Mouse (Mus musculus) bone marrow macrophage, adult 2 months (primary cell): ENCODE measurements around the gene Slc16a2. TPM values are rescaled to one million over a fixed set of nuclear protein-coding genes. Genes with fewer than 3 reads are reported as not detected.

Experiments used
- H3K27ac ChIP-seq: 2 replicates; pipeline ENCODE4 v1.5.1; 2012; ENCODE audit warnings: low read depth, low read length; ENCODE audit not compliant: insufficient read depth
- H3K4me1 ChIP-seq: 2 replicates; pipeline ENCODE4 v1.6.1; 2012; ENCODE audit warnings: low read length; ENCODE audit not compliant: control insufficient read depth, insufficient read depth
- H3K4me3 ChIP-seq: 2 replicates; pipeline ENCODE4 v1.5.1; 2012; ENCODE audit warnings: mild to moderate bottlenecking, low read length, moderate library complexity; ENCODE audit not compliant: insufficient read depth
- CTCF ChIP-seq: IDR thresholded peaks from 2 replicates; pipeline ENCODE4 v1.5.1; 2012; ENCODE audit warnings: low read depth, mild to moderate bottlenecking, low read length, moderate library complexity
- POLR2A ChIP-seq: IDR thresholded peaks from 2 replicates; pipeline ENCODE4 v1.6.1; 2012; ENCODE audit warnings: mild to moderate bottlenecking, low read depth, low read length, borderline replicate concordance
- polyA plus RNA-seq: library from polyadenylated mRNA; stranded (reverse); fragments of >200 nt; gene quantifications from 2 replicates; pipeline ENCODE4 v1.2.4, GENCODE M21; 2012; ENCODE audit not compliant: missing spikeins, insufficient read depth, insufficient read length

The Slc16a2 gene
- polyA plus RNA-seq, result not detected in 2 replicates

DNA sequence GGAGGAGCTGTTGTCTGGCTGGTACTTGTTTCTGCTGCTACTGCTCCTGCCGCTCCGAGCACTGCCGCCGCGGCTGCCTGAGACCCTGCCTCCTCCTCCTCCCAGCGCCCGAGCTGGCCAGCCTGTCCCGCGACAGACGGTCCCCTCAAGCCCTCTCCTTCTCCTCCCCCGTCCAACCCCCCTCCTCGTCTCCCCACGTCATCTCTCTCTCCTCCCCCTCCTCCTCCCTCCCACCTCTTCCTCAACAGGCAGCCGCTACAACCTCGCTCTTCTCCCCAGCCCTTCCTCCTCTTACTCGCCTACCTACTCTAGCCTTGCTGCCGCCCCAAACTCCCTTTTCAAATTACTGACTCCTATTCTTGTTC lies at the start of gene Slc16a2:
Gene Slc16a2 (minus strand): TSS at position 152 of the 365 bp plus-strand sequence.
- Histone ChIP-seq H3K27ac (no peak within 1 kb of the TSS), H3K4me1 (no peaks in the 10 kb centered on the region), H3K4me3 (peak within 1 kb of the TSS; percentile 35)
- TF ChIP-seq POLR2A (no peak), CTCF (no peak)

DNA sequence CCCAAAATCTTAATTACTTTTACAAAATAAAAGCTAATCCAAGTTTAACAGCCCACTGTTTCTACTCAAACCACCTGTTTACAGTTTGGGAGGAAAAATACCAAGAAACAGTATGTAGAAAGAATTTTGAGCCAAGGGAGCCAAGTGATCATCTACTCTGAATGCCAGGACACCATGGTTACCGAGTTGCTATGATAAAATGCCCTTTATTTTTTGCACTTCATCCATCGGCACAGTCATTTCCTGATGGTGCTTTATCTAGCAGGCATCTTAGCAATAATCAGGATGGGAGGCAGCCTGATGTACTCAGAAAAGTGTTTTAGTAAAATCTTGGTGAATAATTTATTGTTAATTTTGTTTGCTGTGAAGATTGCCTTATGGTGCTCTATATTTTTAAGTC lies 41.7 kb upstream of the Slc16a2 start:
- no peak for TF ChIP-seq CTCF
- TF ChIP-seq POLR2A, result no peak
- no peaks in the 10 kb centered on the region for H3K4me1 ChIP-seq
- H3K27ac ChIP-seq, result no peak overlapping the region
- no peak overlapping the region for H3K4me3 ChIP-seq

DNA sequence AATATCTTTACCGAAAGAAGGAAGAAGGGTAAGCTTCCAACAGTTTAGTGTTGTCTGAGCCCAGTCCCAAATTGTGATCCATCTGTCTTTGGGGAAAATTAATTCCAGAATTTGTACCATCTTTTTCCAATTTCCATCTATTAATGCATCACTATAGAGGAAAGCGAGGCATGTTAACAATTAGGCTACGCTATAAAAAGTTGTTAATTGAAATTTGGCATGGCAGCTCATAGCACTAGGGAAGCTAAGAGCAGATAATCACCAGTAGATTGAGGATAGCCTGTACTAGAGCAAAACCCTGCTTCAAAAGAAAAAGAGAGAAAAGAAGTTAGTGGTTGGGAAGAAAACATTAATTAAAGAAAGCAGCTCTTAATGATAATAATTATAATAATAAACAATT lies 41.1 kb upstream of the Slc16a2 start:
- TF ChIP-seq POLR2A (no peak), CTCF (no peak)
- no peak overlapping the region for H3K27ac ChIP-seq
- H3K4me1 ChIP-seq, result no peaks in the 10 kb centered on the region
- H3K4me3 ChIP-seq, result no peak overlapping the region

DNA sequence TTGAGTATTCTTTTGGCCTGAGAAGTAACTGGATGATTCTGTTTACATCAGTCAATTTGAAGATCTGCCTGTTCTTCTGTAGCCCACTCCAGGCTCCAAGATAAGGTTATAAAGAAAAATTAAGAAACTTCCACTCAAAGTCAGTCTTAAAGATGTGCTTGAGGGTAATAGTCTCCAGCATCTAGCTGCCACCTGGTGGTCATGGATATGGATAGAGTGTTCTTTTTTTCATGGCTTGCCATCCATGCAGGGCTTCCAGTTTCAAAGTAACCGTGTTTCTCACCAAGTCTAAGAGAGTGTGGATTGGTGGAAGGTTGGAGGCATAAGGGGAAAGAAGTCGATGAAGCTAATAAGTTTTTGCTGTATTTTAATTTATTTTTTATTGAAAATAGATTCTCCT lies 23.5 kb upstream of the Slc16a2 start:
- TF ChIP-seq CTCF (no peak), POLR2A (no peak)
- H3K4me3 ChIP-seq, result no peak overlapping the region
- H3K27ac ChIP-seq, result no peak overlapping the region
- H3K4me1 ChIP-seq, result no peaks in the 10 kb centered on the region

DNA sequence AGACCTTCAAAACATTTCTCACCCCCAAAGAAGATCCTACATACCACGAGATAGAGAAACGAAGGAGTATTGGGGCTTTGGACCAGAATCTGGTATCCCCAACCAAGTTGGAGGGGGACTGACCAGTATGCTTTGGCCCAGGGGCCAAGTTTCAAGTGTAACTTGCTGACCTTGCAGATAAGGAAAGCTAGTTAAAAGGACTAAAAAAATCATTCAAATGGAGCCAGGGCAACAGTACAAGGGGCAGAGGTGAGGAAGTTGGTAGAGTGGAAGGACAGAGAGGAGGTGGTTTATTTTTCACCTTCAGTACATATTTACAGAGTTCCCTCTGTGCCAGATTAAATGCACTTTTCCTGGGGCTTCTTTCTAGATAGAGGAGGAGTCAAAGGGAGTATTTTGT lies 7.1 kb upstream of the Slc16a2 start:
- Histone ChIP-seq H3K27ac (no peak overlapping the region), H3K4me3 (no peak overlapping the region), H3K4me1 (no peaks in the 10 kb centered on the region)
- no peak for TF ChIP-seq POLR2A
- TF ChIP-seq CTCF, result no peak

DNA sequence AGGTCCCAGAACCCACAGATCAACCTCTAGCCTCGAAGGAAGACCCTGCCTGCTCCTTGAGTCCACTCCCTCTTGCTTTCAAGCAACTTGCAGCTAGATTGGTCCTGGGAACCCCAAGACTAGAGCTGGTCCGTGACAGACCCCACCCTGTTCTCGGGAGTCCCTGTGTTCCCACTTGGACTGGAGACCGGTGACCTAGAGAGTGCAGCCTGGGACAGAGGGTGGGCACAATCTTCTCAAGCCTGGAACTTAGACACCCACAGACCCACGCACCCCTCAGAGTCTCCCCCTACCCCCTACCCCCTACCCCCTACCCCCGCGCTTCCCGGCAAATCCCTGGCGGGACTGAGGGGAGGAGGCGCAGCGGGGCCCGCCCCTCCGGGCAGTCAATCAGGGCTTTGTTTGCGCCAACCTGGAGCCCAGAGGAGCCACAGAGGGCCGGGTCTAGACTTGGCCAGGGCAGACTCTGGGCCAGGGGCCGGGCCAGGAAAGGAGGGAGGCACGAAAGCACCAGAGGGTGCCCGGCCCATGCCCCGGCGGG lies 558 bp upstream of the Slc16a2 start:
- Histone ChIP-seq H3K27ac (no peak overlapping the region), H3K4me3 (peak overlapping the region; percentile 35; the same call in 1 of the 2 replicates), H3K4me1 (no peaks in the 10 kb centered on the region)
- TF ChIP-seq POLR2A, result no peak
- TF ChIP-seq CTCF, result no peak

DNA sequence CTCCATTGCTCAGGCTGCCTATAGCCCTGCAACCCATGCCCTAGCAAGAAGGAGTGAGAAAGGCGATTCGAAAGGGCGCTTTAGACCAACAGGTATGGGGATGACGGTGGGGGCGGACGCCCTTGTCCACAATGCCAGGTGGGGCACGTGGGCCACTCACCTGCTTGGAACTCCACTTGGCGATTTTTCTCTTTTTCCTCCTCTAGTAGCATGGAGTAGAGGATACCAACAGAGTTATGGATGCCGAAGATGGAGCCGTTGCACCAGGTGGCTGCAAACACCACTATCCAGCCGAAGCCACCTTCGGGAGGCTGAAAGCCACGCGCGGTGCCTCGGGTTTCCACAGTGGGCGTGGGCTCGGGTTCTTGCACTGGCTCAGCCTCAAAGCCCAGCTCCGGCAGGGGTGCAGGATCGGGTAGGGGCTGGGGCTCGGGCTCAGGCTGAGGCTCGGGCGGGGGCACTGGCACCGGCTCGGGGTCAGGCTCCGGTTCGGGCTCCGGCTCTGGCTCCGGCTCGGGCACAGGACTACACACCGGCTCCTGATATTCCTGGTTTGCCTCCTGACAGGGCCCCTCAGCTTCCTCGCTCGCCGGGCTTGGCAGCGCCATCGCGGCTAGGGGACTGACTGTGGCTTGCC lies 470 bp downstream of the Slc16a2 start:
- H3K4me1 ChIP-seq, result no peaks in the 10 kb centered on the region
- H3K27ac ChIP-seq, result no peak overlapping the region
- peak overlapping the region; percentile 35 for H3K4me3 ChIP-seq
- no peak for TF ChIP-seq CTCF
- TF ChIP-seq POLR2A, result no peak

DNA sequence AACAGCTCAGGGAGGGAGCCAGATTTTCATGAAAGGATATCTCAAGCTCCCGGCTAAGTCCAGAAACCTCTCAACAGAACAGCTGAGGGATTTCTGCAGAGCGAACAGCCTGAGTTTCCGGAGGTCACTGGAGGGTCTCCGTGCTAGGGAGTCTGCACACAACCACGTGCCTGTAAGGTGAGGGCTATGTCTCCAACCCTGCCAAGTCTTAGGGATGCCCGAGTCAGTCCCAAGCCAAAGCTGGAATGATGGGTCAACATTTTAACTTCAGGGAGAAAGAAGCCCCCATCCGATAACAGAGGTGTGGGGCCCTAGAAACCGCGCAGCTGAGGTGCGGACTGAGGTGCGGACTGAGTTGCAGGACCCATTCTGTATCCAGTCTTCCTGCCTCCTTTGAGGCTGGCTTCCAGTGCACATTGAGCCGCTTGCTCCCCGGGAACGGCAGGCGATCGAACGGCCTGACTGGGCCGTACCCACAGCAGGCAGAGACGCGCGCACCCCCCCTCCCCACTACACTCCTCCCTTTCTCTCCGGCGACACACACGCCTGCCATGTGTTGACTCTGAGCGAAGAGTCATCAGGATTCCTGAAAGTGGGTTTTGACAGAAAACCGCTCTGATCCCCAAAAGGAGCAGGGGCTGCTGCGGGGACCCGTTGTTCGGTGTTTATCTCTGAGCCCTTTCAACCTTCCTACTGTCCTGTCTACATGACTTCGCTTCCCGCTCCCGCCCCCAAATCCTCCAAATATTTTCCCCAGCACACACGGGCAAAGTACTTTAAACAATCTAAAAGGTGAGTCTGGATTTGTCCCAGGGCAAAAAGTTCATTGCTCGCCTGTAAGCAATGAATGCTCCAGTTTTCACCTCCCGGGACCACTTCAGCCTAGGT lies 1.2 kb downstream of the Slc16a2 start:
- no peak overlapping the region for H3K27ac ChIP-seq
- no peak for TF ChIP-seq CTCF
- H3K4me1 ChIP-seq, result no peaks in the 10 kb centered on the region
- no peak overlapping the region for H3K4me3 ChIP-seq

DNA sequence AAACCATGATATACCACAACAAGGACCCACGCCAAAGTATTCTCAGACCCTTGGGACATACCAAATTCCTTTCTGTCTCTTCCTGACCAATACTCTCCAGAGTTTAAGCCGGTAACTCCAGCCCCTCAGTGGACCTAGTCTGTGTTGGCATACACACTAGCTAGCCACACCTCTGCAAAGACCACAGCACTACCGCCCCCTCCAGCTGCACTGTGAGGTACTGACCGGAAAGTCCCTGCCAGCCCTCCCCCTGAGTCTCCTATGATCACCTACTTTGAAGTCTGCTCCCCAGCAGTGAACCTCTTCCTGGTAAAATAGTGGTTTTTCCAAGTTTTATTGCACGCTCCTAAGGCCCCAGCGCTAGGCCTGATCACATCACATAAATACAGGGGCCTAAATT lies 2.5 kb downstream of the Slc16a2 start:
- TF ChIP-seq CTCF (no peak), POLR2A (no peak)
- no peak overlapping the region for H3K27ac ChIP-seq
- H3K4me1 ChIP-seq, result no peaks in the 10 kb centered on the region
- H3K4me3 ChIP-seq, result no peak overlapping the region

DNA sequence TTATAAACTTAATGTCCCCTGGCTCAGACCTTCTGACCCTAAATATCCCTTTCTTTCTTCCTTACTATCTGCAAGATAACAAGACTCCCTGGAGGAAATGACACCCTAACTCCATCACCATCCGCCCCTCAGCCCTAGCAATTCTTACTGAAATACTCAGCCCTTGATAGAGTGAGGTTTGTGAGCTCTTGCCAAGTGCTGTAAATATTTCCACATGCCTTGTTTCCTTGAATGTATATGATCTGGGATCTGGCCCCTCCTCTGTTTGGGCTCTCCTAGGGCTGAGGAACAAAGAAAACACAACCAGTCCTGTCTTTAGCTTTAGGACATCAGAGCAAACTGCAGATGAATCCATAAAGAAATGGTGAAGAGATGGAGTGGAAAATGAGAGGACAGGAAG lies 9.1 kb downstream of the Slc16a2 start:
- no peak overlapping the region for H3K4me3 ChIP-seq
- no peak overlapping the region for H3K27ac ChIP-seq
- TF ChIP-seq CTCF (no peak), POLR2A (no peak)
- no peaks in the 10 kb centered on the region for H3K4me1 ChIP-seq
